In genomic region chr5:73955691-73956090, GRCm38 (mm10) we compare ENCODE assay signal across 19 mouse cellular contexts.
A peak's percentile ranks its signal among the peaks of the same experiment; 100 is the strongest.
DNase-seq lines count a peak whose midpoint lies in the region; ATAC-seq and TF ChIP-seq lines count a peak whose summit lies in the region.
"Had no signal": no experiment of that assay in that cellular context is flagged by ENCODE, and none has a peak within 500 bp of the region (broad histone marks: within the 10 kb centered on the region; RNA-seq: fewer than 3 reads in every experiment).

No protein-coding gene starts in this region.

- no peak overlapping the region for H3K9ac ChIP-seq in lung, postnatal 0 days (replicated peaks; ENCODE audit: low read depth)
- H3K9ac ChIP-seq: embryonic facial prominence, embryonic 12.5 days; forebrain, embryonic 13.5 days; forebrain, embryonic 15.5 days; forebrain, postnatal 0 days had no signal

- H3K36me3 ChIP-seq in lung, postnatal 0 days (ENCODE audit: insufficient read depth, low read length): no peaks in the 10 kb centered on the region
- H3K36me3 ChIP-seq: embryonic facial prominence, embryonic 10.5 days; embryonic facial prominence, embryonic 12.5 days; forebrain, embryonic 15.5 days; G1E had no signal

- 84% methylated on average over 3 of the region's 3 CpGs for WGBS in lung, postnatal 0 days

- no peak overlapping the region for H3K4me3 ChIP-seq in lung, postnatal 0 days (ENCODE audit: low read depth, low read length)
- H3K4me3 ChIP-seq: embryonic facial prominence, embryonic 10.5 days; embryonic facial prominence, embryonic 12.5 days; forebrain, embryonic 13.5 days; forebrain, embryonic 15.5 days had no signal

- H3K27ac ChIP-seq in lung, postnatal 0 days (ENCODE audit: low read length): no peak overlapping the region
- H3K27ac ChIP-seq: embryonic facial prominence, embryonic 10.5 days; embryonic facial prominence, embryonic 12.5 days; forebrain, embryonic 13.5 days; forebrain, embryonic 15.5 days had no signal

- peak; percentile 19; the same call in 1 of the 2 replicates for ATAC-seq in frontal cortex, adult (ENCODE audit: low TSS enrichment)
- no peak for ATAC-seq in lung, postnatal 0 days
- ATAC-seq: CD4-positive, CD25-positive, alpha-beta regulatory T cell, adult 4 months; forebrain, embryonic 13.5 days; forebrain, embryonic 15.5 days; Patski had no signal

- no peak for DNase-seq in frontal cortex, adult 2 months (ENCODE audit: extremely low spot score in 1 of 2, low spot score in 1 of 2)
- peak; percentile 23 for DNase-seq in right cerebral cortex, adult 18-20 months
- no peak for DNase-seq in right cerebral cortex, postnatal 10 days (ENCODE audit: low spot score in 2 of 2)
- DNase-seq in ZHBTc4 (ENCODE audit: low read depth, low spot score): peak; percentile 35
- no peak for DNase-seq in lung, postnatal 0 days (ENCODE audit: low spot score)
- DNase-seq: adrenal gland, adult 2 months; adrenal gland, postnatal 10 days; adrenal gland, postnatal 25 days; B cell, adult 2 months had no signal

- no peaks in the 10 kb centered on the region for H3K4me1 ChIP-seq in lung, postnatal 0 days (ENCODE audit: insufficient read depth, low read depth, low read length)

- no peaks in the 10 kb centered on the region for H3K27me3 ChIP-seq in lung, postnatal 0 days (replicated peaks; ENCODE audit: insufficient read depth, low read length)
- H3K27me3 ChIP-seq: CH12.LX; embryonic facial prominence, embryonic 12.5 days; forebrain, embryonic 13.5 days; forebrain, embryonic 15.5 days; Patski had no signal

- no peak for TF ChIP-seq CTCF in lung, postnatal 0 days (IDR thresholded peaks at IDR 0.05)

- TF ChIP-seq EP300 in lung, postnatal 0 days (IDR thresholded peaks at IDR 0.05): no peak

- no peaks in the 10 kb centered on the region for H3K9me3 ChIP-seq in lung, postnatal 0 days (ENCODE audit: low read length)
- H3K9me3 ChIP-seq: embryonic facial prominence, embryonic 10.5 days; embryonic facial prominence, embryonic 12.5 days; forebrain, embryonic 13.5 days; forebrain, embryonic 15.5 days; G1E had no signal

- H3K4me2 ChIP-seq in lung, postnatal 0 days (replicated peaks; ENCODE audit: low read depth, low read length): no peak overlapping the region
- H3K4me2 ChIP-seq: embryonic facial prominence, embryonic 12.5 days; forebrain, embryonic 13.5 days; forebrain, embryonic 15.5 days had no signal

Comparison
In these comparisons a context has a peak if more than half of its experiments do, and no peak if none do; other contexts are left out.
1. DNase-seq: peak in right cerebral cortex, adult 18-20 months (single experiment) and ZHBTc4 (single experiment); none in frontal cortex, adult 2 months (0 of 2), right cerebral cortex, postnatal 10 days (0 of 2) and lung, postnatal 0 days (single experiment).